Mouse (Mus musculus) myocyte (in vitro differentiated cells): Measurements from ENCODE around the gene Slu7. TPM values are rescaled to one million over a fixed set of nuclear protein-coding genes. Genes with fewer than 3 reads are reported as not detected.

Source experiments
- H3K27me3 ChIP-seq: one replicate; pipeline ENCODE4 v1.6.1; 2011; ENCODE audit not compliant: control insufficient read depth, insufficient read depth, insufficient read length
- H3K36me3 ChIP-seq: one replicate; pipeline ENCODE4 v1.6.1; 2011; ENCODE audit not compliant: control insufficient read depth, insufficient read depth
- H3K4me2 ChIP-seq: one replicate; pipeline ENCODE4 v1.6.1; 2011; ENCODE audit warnings: low read depth, control low read depth
- H3K4me3 ChIP-seq: one replicate; pipeline ENCODE4 v1.5.1; 2011; ENCODE audit warnings: mild to moderate bottlenecking, control low read depth, moderate library complexity
- H3K79me2 ChIP-seq: one replicate; pipeline ENCODE4 v1.6.1; 2011; ENCODE audit not compliant: control insufficient read depth, insufficient read depth
- H3ac ChIP-seq: one replicate; pipeline ENCODE4 v1.6.1; 2011; ENCODE audit not compliant: control insufficient read depth, insufficient read length
- CEBPB ChIP-seq: IDR thresholded peaks from 2 replicates; pipeline ENCODE4 v1.6.1; 2011; ENCODE audit warnings: mild to moderate bottlenecking, moderate library complexity; ENCODE audit not compliant: poor library complexity, insufficient read depth, severe bottlenecking
- E2F4 ChIP-seq: IDR thresholded peaks from one replicate; pipeline ENCODE4 v1.6.1; 2011; ENCODE audit warnings: mild to moderate bottlenecking, control low read depth, moderate library complexity; ENCODE audit not compliant: insufficient read depth
- MAX ChIP-seq: IDR thresholded peaks from one replicate; pipeline ENCODE4 v1.6.1; 2011; ENCODE audit warnings: low read depth, mild to moderate bottlenecking, control low read depth
- MYOD1 ChIP-seq, 3 experiments: IDR thresholded peaks; one replicate each; pipeline ENCODE4 v1.6.1; 2011; ENCODE audit warnings: control low read depth in 2 of 3, low read depth in 2 of 3, mild to moderate bottlenecking in 2 of 3, moderate library complexity in 1 of 3; ENCODE audit not compliant: insufficient read length in 2 of 3, control insufficient read depth in 1 of 3
- MYOG ChIP-seq, 3 experiments: IDR thresholded peaks; one replicate each; pipeline ENCODE4 v1.6.1; 2011; ENCODE audit warnings: control low read depth in 2 of 3, low read depth in 2 of 3, mild to moderate bottlenecking in 2 of 3; ENCODE audit not compliant: insufficient read length in 2 of 3, control insufficient read depth in 1 of 3, insufficient read depth in 1 of 3
- POLR2A ChIP-seq: IDR thresholded peaks from one replicate; pipeline ENCODE4 v1.6.1; 2011; ENCODE audit warnings: low read depth, mild to moderate bottlenecking, control low read depth, moderate library complexity; ENCODE audit not compliant: insufficient read length
- POLR2AphosphoS2 ChIP-seq: IDR thresholded peaks from one replicate; pipeline ENCODE4 v1.6.1; 2011; ENCODE audit warnings: low read depth, control low read depth; ENCODE audit not compliant: insufficient read length
- REST ChIP-seq: IDR thresholded peaks from one replicate; pipeline ENCODE4 v1.6.1; 2011; ENCODE audit warnings: mild to moderate bottlenecking, control low read depth, moderate library complexity; ENCODE audit not compliant: insufficient read depth, insufficient read length
- SRF ChIP-seq: IDR thresholded peaks from one replicate; pipeline ENCODE4 v1.6.1; 2011; ENCODE audit warnings: low read depth; ENCODE audit not compliant: control insufficient read depth, insufficient read length
- TCF12 ChIP-seq: IDR thresholded peaks from one replicate; pipeline ENCODE4 v1.6.1; 2011; ENCODE audit warnings: mild to moderate bottlenecking, control low read depth; ENCODE audit not compliant: poor library complexity, insufficient read depth, severe bottlenecking
- TCF3 ChIP-seq: IDR thresholded peaks from one replicate; pipeline ENCODE4 v1.6.1; 2011; ENCODE audit warnings: low read depth, control low read depth; ENCODE audit not compliant: insufficient read length
- USF1 ChIP-seq: IDR thresholded peaks from one replicate; pipeline ENCODE4 v1.6.1; 2011; ENCODE audit warnings: low read depth, mild to moderate bottlenecking, control low read depth, moderate library complexity
- polyA plus RNA-seq: library from polyadenylated mRNA; unstranded; fragments of >200 nt; fragmentation: generic; extraction: Trizol; gene quantifications from one replicate; pipeline ENCODE4 v1.2.1, GENCODE M21; 2012; ENCODE audit warnings: missing spikeins

Gene Slu7
- polyA plus RNA-seq, 1 experiment, result 22.0 TPM

- Histone ChIP-seq H3K27me3 (no peaks in the 10 kb centered on the region), H3ac (no peak overlapping the region), H3K36me3 (no peaks in the 10 kb centered on the region), H3K79me2 (no peaks in the 10 kb centered on the region), H3K4me2 (no peak overlapping the region), H3K4me3 (no peak overlapping the region)
- TF ChIP-seq POLR2AphosphoS2 (no peak), POLR2A (no peak), SRF (no peak), MAX (no peak), MYOD1 (IDR thresholded peaks at IDR 0.05; ENCODE audit: control insufficient read depth in 1 of 3, insufficient read length in 2 of 3, low read depth in 2 of 3) (no peak), CEBPB (no peak)
Observed at GRCm38 (mm10) chr11:43404150-43404807, 29.3 kb upstream of the Slu7 start.

- Histone ChIP-seq H3K79me2 (no peaks in the 10 kb centered on the region), H3K36me3 (no peaks in the 10 kb centered on the region), H3K4me3 (no peak overlapping the region), H3K4me2 (no peak overlapping the region), H3K27me3 (no peaks in the 10 kb centered on the region), H3ac (no peak overlapping the region)
- TF ChIP-seq POLR2AphosphoS2 (no peak), POLR2A (no peak), TCF3 (no peak), USF1 (no peak), MAX (no peak), REST (no peak), SRF (no peak), MYOD1 (IDR thresholded peaks at IDR 0.05; ENCODE audit: control insufficient read depth in 1 of 3, insufficient read length in 2 of 3, low read depth in 2 of 3) (no peak), E2F4 (no peak), CEBPB (no peak), MYOG (IDR thresholded peaks at IDR 0.05; ENCODE audit: control insufficient read depth in 1 of 3, insufficient read depth in 1 of 3, insufficient read length in 2 of 3, low read depth in 2 of 3) (no peak), TCF12 (no peak)
Observed at GRCm38 (mm10) chr11:43408888-43409287, 24.7 kb upstream of the Slu7 start.

GRCm38 (mm10) chr11:43410291-43410690 lies 23.3 kb upstream of the Slu7 start:
- no peak overlapping the region for H3ac ChIP-seq
- H3K27me3 ChIP-seq, result no peaks in the 10 kb centered on the region
- TF ChIP-seq SRF, result no peak
- no peak for TF ChIP-seq MYOD1 (IDR thresholded peaks at IDR 0.05; ENCODE audit: control insufficient read depth in 1 of 3, insufficient read length in 2 of 3, low read depth in 2 of 3)
- TF ChIP-seq POLR2AphosphoS2, result no peak
- TF ChIP-seq REST, result no peak
- no peak for TF ChIP-seq MAX
- no peak for TF ChIP-seq CEBPB
- TF ChIP-seq E2F4, result no peak
- TF ChIP-seq MYOG (IDR thresholded peaks at IDR 0.05; ENCODE audit: control insufficient read depth in 1 of 3, insufficient read depth in 1 of 3, insufficient read length in 2 of 3, low read depth in 2 of 3), result no peak
- no peak for TF ChIP-seq TCF3
- TF ChIP-seq USF1, result no peak
- TF ChIP-seq TCF12, result no peak
- H3K4me2 ChIP-seq, result no peak overlapping the region
- no peaks in the 10 kb centered on the region for H3K36me3 ChIP-seq
- no peak overlapping the region for H3K4me3 ChIP-seq
- H3K79me2 ChIP-seq, result no peaks in the 10 kb centered on the region

- Histone ChIP-seq H3K36me3 (no peaks in the 10 kb centered on the region), H3K4me3 (no peak overlapping the region), H3K79me2 (no peaks in the 10 kb centered on the region), H3K27me3 (no peaks in the 10 kb centered on the region), H3K4me2 (no peak overlapping the region), H3ac (no peak overlapping the region)
- TF ChIP-seq USF1 (no peak), TCF12 (no peak), POLR2AphosphoS2 (no peak), REST (no peak), POLR2A (no peak), CEBPB (no peak), TCF3 (no peak), MYOD1 (IDR thresholded peaks at IDR 0.05; ENCODE audit: control insufficient read depth in 1 of 3, insufficient read length in 2 of 3, low read depth in 2 of 3) (no peak), E2F4 (no peak), MYOG (IDR thresholded peaks at IDR 0.05; ENCODE audit: control insufficient read depth in 1 of 3, insufficient read depth in 1 of 3, insufficient read length in 2 of 3, low read depth in 2 of 3) (no peak), MAX (no peak), SRF (no peak)
Observed at GRCm38 (mm10) chr11:43411413-43411812, 22.1 kb upstream of the Slu7 start.

GRCm38 (mm10) chr11:43412771-43413451 lies 20.6 kb upstream of the Slu7 start:
- H3ac ChIP-seq, result no peak overlapping the region
- TF ChIP-seq MYOG (IDR thresholded peaks at IDR 0.05; ENCODE audit: control insufficient read depth in 1 of 3, insufficient read depth in 1 of 3, insufficient read length in 2 of 3, low read depth in 2 of 3) (no peak), REST (no peak)
- H3K4me2 ChIP-seq, result no peak overlapping the region
- H3K79me2 ChIP-seq, result no peaks in the 10 kb centered on the region
- H3K36me3 ChIP-seq, result no peaks in the 10 kb centered on the region
- no peak overlapping the region for H3K4me3 ChIP-seq
- H3K27me3 ChIP-seq, result no peaks in the 10 kb centered on the region
